Mouse (Mus musculus): ENCODE measurements around the gene Cypt3.

GRCm38 (mm10) chrX:153599583-153599982 is 41.2 kb downstream of the Cypt3 start:
- TF ChIP-seq CTCF (IDR thresholded peaks at IDR 0.05; ENCODE audit: control insufficient read depth, insufficient read depth, insufficient read length) (no peak), CEBPB (IDR thresholded peaks at IDR 0.05; ENCODE audit: low read depth) (no peak)

Data from C2C12 (cell line).